Mouse (Mus musculus): ENCODE measurements around the gene Olfr1150-ps1. TPM values are rescaled to one million over a fixed set of nuclear protein-coding genes. Genes with fewer than 3 reads are reported as not detected.

The Olfr1150-ps1 gene
- polyA plus RNA-seq (2015; fragmentation: Illumina TruSeq; extraction: RNeasy Lipid Tissue Mini Kit (QIAGEN cat#74804); ENCODE audit: low read depth, low replicate concordance): not detected

GRCm38 (mm10) chr2:87843693-87844092 is at the start of gene Olfr1150-ps1:
Gene Olfr1150-ps1, plus strand, starts transcription at chr2:87843993.

DNA sequence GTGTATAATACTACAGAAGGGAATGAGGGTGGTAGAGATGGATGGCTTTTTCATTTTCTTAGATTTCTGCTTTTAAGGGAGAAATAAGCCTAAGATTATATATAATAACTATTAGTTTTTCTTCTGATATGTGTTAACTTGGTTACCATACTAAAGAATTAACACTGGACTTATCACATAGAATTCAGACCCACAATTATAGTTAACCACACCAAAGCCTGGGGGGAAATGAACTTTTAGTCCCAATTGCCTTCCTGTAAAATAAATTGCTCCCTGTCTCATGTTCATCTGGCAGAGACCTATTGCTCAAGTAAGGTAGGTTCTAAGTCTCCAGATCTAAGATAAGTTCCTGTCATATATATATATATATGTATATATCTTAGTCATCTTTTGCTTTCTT is 43.5 kb upstream of the Olfr1150-ps1 start, which contains the start of gene Olfr1143:
Gene Olfr1143 (plus strand): TSS at position 301 of the 400 bp plus-strand sequence.

DNA sequence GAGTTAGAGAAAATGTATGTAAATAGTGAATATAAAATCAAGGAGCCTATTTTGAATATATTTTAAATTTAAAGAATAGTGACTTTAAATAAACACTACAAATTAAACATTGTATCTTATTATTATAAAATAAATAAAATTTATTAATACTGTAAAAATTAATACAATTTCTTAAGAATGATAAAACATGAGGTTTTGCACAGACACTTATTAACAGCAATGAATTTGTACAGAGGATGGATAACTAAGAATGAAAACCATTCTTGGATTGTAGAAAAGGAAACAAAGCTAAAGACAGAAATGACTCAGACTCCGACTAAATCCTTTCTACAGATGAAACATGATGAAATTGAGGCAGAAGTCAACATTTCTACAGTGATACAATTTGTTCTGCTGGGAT is 34.3 kb upstream of the Olfr1150-ps1 start, which contains the start of gene Olfr1145:
Gene Olfr1145 (plus strand): TSS at position 301 of the 400 bp plus-strand sequence.

DNA sequence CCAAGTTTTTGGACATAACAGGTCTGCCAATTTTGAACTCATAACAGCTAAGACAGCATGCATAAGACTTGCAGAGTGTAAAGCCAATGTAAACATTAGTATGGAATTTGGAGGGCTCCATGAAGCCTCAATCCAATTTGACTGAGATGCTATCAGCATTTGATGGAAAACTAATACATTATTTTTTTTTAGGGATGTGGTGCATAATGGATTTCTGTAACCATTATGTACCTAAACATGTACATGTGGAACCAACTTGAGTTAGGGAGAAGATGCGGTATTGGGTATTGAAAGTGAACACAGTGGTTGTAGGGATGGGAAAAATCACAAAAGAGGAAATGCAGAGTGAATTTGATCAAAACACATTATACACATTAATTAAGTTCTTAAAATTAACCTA is 13.6 kb upstream of the Olfr1150-ps1 start, which contains the start of gene Olfr1148:
Gene Olfr1148 (plus strand): TSS at position 301 of the 400 bp plus-strand sequence.

DNA sequence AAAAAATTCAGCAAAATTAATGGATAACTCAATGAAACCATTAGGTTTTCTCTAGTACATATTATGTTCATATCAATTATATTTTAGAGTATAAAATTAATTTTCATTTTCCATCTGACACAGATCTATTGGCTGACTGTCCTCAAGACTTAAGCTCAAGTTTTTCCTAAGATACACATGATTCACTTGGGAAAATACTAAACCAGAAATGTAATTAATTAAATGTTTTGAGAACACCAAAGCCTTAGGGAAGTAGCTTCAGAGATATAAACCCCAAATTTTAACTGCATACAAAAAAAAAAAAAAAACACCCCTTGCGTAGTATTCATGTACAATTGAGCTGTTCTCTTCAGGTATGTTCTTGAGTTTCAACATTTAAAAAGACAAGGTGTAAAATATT is 11.8 kb downstream of the Olfr1150-ps1 start, which contains the start of gene Olfr1151:
Gene Olfr1151 (plus strand): TSS at position 301 of the 400 bp plus-strand sequence.

DNA sequence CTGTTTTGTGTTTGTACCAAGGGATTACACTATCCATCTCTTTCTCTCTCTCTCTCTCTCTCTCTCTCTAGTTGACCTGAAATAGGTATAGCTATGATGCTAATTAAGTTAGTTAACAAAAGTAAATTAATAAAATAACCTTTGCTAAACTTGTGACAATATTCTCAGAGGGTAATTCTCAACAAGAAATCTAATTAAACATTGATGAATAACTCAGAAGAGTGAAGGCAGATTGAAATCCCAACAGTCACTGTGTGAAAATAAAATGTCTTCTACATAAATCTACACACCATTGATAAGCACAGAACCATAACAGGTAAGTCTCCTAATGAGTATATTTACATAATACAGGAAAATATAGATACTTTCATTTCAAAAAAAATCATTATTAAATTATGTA is 22.4 kb downstream of the Olfr1150-ps1 start, which contains the start of gene Olfr1152:
Gene Olfr1152 (plus strand): TSS at position 301 of the 400 bp plus-strand sequence.

GRCm38 (mm10) chr2:87894662-87895061 is 50.9 kb downstream of the Olfr1150-ps1 start, which contains the start of gene Olfr1153:
Gene Olfr1153, plus strand, starts transcription at chr2:87894962.

Other genes starting within 250 kb of the Olfr1150-ps1 start
- gene Olfr1130, start 237.8 kb upstream of the Olfr1150-ps1 start, polyA plus RNA-seq (2015; fragmentation: Illumina TruSeq; extraction: RNeasy Lipid Tissue Mini Kit (QIAGEN cat#74804); ENCODE audit: low read depth, low replicate concordance): not detected
- not detected for gene Olfr1131, start 216.9 kb upstream of the Olfr1150-ps1 start, polyA plus RNA-seq (2015; fragmentation: Illumina TruSeq; extraction: RNeasy Lipid Tissue Mini Kit (QIAGEN cat#74804); ENCODE audit: low read depth, low replicate concordance)
- not detected for gene Olfr1132, start 206.5 kb upstream of the Olfr1150-ps1 start, polyA plus RNA-seq (2015; fragmentation: Illumina TruSeq; extraction: RNeasy Lipid Tissue Mini Kit (QIAGEN cat#74804); ENCODE audit: low read depth, low replicate concordance)
- not detected for gene Olfr1133, start 196.6 kb upstream of the Olfr1150-ps1 start, polyA plus RNA-seq (2015; fragmentation: Illumina TruSeq; extraction: RNeasy Lipid Tissue Mini Kit (QIAGEN cat#74804); ENCODE audit: low read depth, low replicate concordance)
- not detected for gene Olfr1134, start 185.5 kb upstream of the Olfr1150-ps1 start, polyA plus RNA-seq (2015; fragmentation: Illumina TruSeq; extraction: RNeasy Lipid Tissue Mini Kit (QIAGEN cat#74804); ENCODE audit: low read depth, low replicate concordance)
- not detected for gene Olfr1135, start 170.3 kb upstream of the Olfr1150-ps1 start, polyA plus RNA-seq (2015; fragmentation: Illumina TruSeq; extraction: RNeasy Lipid Tissue Mini Kit (QIAGEN cat#74804); ENCODE audit: low read depth, low replicate concordance)
- gene Olfr1136, start 150.0 kb upstream of the Olfr1150-ps1 start, polyA plus RNA-seq (2015; fragmentation: Illumina TruSeq; extraction: RNeasy Lipid Tissue Mini Kit (QIAGEN cat#74804); ENCODE audit: low read depth, low replicate concordance): not detected
- gene Olfr1137, start 130.8 kb upstream of the Olfr1150-ps1 start, polyA plus RNA-seq (2015; fragmentation: Illumina TruSeq; extraction: RNeasy Lipid Tissue Mini Kit (QIAGEN cat#74804); ENCODE audit: low read depth, low replicate concordance): not detected
- gene Olfr1138, start 104.0 kb upstream of the Olfr1150-ps1 start, polyA plus RNA-seq (2015; fragmentation: Illumina TruSeq; extraction: RNeasy Lipid Tissue Mini Kit (QIAGEN cat#74804); ENCODE audit: low read depth, low replicate concordance): not detected
- not detected for gene Olfr1140, start 100.2 kb upstream of the Olfr1150-ps1 start, polyA plus RNA-seq (2015; fragmentation: Illumina TruSeq; extraction: RNeasy Lipid Tissue Mini Kit (QIAGEN cat#74804); ENCODE audit: low read depth, low replicate concordance)
- not detected for gene Olfr1141, start 90.0 kb upstream of the Olfr1150-ps1 start, polyA plus RNA-seq (2015; fragmentation: Illumina TruSeq; extraction: RNeasy Lipid Tissue Mini Kit (QIAGEN cat#74804); ENCODE audit: low read depth, low replicate concordance)
- not detected for gene Olfr152, start 64.5 kb upstream of the Olfr1150-ps1 start, polyA plus RNA-seq (2015; fragmentation: Illumina TruSeq; extraction: RNeasy Lipid Tissue Mini Kit (QIAGEN cat#74804); ENCODE audit: low read depth, low replicate concordance)
- not detected for gene Olfr1143, start 43.4 kb upstream of the Olfr1150-ps1 start, polyA plus RNA-seq (2015; fragmentation: Illumina TruSeq; extraction: RNeasy Lipid Tissue Mini Kit (QIAGEN cat#74804); ENCODE audit: low read depth, low replicate concordance)
- not detected for gene Olfr1145, start 34.2 kb upstream of the Olfr1150-ps1 start, polyA plus RNA-seq (2015; fragmentation: Illumina TruSeq; extraction: RNeasy Lipid Tissue Mini Kit (QIAGEN cat#74804); ENCODE audit: low read depth, low replicate concordance)
- gene Olfr1148, start 13.5 kb upstream of the Olfr1150-ps1 start, polyA plus RNA-seq (2015; fragmentation: Illumina TruSeq; extraction: RNeasy Lipid Tissue Mini Kit (QIAGEN cat#74804); ENCODE audit: low read depth, low replicate concordance): not detected
- gene Olfr1151, start 11.9 kb downstream of the Olfr1150-ps1 start, polyA plus RNA-seq (2015; fragmentation: Illumina TruSeq; extraction: RNeasy Lipid Tissue Mini Kit (QIAGEN cat#74804); ENCODE audit: low read depth, low replicate concordance): not detected
- not detected for gene Olfr1152, start 22.5 kb downstream of the Olfr1150-ps1 start, polyA plus RNA-seq (2015; fragmentation: Illumina TruSeq; extraction: RNeasy Lipid Tissue Mini Kit (QIAGEN cat#74804); ENCODE audit: low read depth, low replicate concordance)
- gene Olfr1153, start 51.0 kb downstream of the Olfr1150-ps1 start, polyA plus RNA-seq (2015; fragmentation: Illumina TruSeq; extraction: RNeasy Lipid Tissue Mini Kit (QIAGEN cat#74804); ENCODE audit: low read depth, low replicate concordance): not detected
- gene Olfr1154, start 61.2 kb downstream of the Olfr1150-ps1 start, polyA plus RNA-seq (2015; fragmentation: Illumina TruSeq; extraction: RNeasy Lipid Tissue Mini Kit (QIAGEN cat#74804); ENCODE audit: low read depth, low replicate concordance): not detected
- gene Olfr1155, start 101.1 kb downstream of the Olfr1150-ps1 start, polyA plus RNA-seq (2015; fragmentation: Illumina TruSeq; extraction: RNeasy Lipid Tissue Mini Kit (QIAGEN cat#74804); ENCODE audit: low read depth, low replicate concordance): not detected
- gene Olfr1156, start 109.1 kb downstream of the Olfr1150-ps1 start, polyA plus RNA-seq (2015; fragmentation: Illumina TruSeq; extraction: RNeasy Lipid Tissue Mini Kit (QIAGEN cat#74804); ENCODE audit: low read depth, low replicate concordance): not detected
- not detected for gene Olfr1157, start 124.3 kb downstream of the Olfr1150-ps1 start, polyA plus RNA-seq (2015; fragmentation: Illumina TruSeq; extraction: RNeasy Lipid Tissue Mini Kit (QIAGEN cat#74804); ENCODE audit: low read depth, low replicate concordance)
- not detected for gene Olfr74, start 130.7 kb downstream of the Olfr1150-ps1 start, polyA plus RNA-seq (2015; fragmentation: Illumina TruSeq; extraction: RNeasy Lipid Tissue Mini Kit (QIAGEN cat#74804); ENCODE audit: low read depth, low replicate concordance)
- not detected for gene Olfr1158, start 146.1 kb downstream of the Olfr1150-ps1 start, polyA plus RNA-seq (2015; fragmentation: Illumina TruSeq; extraction: RNeasy Lipid Tissue Mini Kit (QIAGEN cat#74804); ENCODE audit: low read depth, low replicate concordance)
- gene Olfr1160, start 164.3 kb downstream of the Olfr1150-ps1 start, polyA plus RNA-seq (2015; fragmentation: Illumina TruSeq; extraction: RNeasy Lipid Tissue Mini Kit (QIAGEN cat#74804); ENCODE audit: low read depth, low replicate concordance): not detected
- not detected for gene Olfr1161, start 178.8 kb downstream of the Olfr1150-ps1 start, polyA plus RNA-seq (2015; fragmentation: Illumina TruSeq; extraction: RNeasy Lipid Tissue Mini Kit (QIAGEN cat#74804); ENCODE audit: low read depth, low replicate concordance)
- gene Olfr73, start 193.7 kb downstream of the Olfr1150-ps1 start, polyA plus RNA-seq (2015; fragmentation: Illumina TruSeq; extraction: RNeasy Lipid Tissue Mini Kit (QIAGEN cat#74804); ENCODE audit: low read depth, low replicate concordance): not detected
- gene Olfr1162, start 207.1 kb downstream of the Olfr1150-ps1 start, polyA plus RNA-seq (2015; fragmentation: Illumina TruSeq; extraction: RNeasy Lipid Tissue Mini Kit (QIAGEN cat#74804); ENCODE audit: low read depth, low replicate concordance): not detected
- gene Olfr1163, start 227.8 kb downstream of the Olfr1150-ps1 start, polyA plus RNA-seq (2015; fragmentation: Illumina TruSeq; extraction: RNeasy Lipid Tissue Mini Kit (QIAGEN cat#74804); ENCODE audit: low read depth, low replicate concordance): not detected
- gene Olfr1164, start 250.0 kb downstream of the Olfr1150-ps1 start, polyA plus RNA-seq (2015; fragmentation: Illumina TruSeq; extraction: RNeasy Lipid Tissue Mini Kit (QIAGEN cat#74804); ENCODE audit: low read depth, low replicate concordance): not detected